Mouse (Mus musculus): ENCODE results near the gene Mmp9. TPM values are rescaled to one million over a fixed set of nuclear protein-coding genes. Genes with fewer than 3 reads are reported as not detected.

Gene Mmp9
- polyA plus RNA-seq, 1 experiment = 13.4 TPM

DNA sequence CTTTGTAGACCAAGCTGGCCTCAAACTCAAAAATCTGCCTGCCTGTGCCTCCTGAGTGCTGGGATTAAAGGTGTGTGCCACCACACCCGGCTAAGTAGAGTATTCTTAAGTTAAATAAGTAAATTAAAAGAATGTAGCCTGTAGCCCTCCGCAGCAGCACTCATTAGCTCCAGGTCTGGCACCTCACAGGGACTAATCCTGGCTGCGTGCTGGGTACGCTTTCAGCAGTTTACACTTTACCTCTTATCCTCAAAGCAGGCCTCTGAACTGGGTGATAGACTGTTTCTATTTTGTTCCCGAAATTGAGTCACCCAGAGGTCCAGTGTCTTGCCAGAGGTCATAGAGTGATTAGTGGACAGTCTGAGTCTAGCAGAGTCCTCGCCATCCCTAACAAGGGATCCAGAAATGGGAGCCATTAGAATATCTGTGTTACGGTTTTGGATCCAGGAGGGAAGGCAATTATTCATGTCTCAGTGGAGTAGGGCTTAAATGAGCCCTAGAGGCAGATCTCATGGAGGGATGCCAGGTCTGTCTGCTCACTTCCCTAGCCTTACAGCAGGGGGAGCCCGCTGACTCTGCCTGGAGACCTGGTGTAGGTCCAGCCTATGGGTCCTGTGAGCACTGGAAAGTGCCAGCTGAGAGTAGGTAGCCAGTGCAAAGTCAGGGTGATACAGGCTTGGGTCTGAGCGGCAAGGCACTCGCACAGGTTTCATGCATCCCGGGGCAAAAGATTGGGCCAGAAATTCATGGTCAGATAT lies 16.3 kb upstream of the Mmp9 start:
- TF ChIP-seq POLR2A (IDR thresholded peaks at IDR 0.05; ENCODE audit: borderline replicate concordance, extremely low read depth, low read depth, low read length) = no peak
- TF ChIP-seq CTCF (IDR thresholded peaks at IDR 0.05; ENCODE audit: insufficient read depth, low read length) = peak; percentile 91
- H3K4me3 ChIP-seq (replicated peaks; ENCODE audit: extremely low read depth, low read depth, low read length) = no peak overlapping the region
- WGBS = 33% methylated on average over 11 of the region's 11 CpGs
- no peaks in the 10 kb centered on the region for H3K4me1 ChIP-seq (ENCODE audit: control insufficient read depth, insufficient read depth, low read length)
- DNase-seq = peak; percentile 90

DNA sequence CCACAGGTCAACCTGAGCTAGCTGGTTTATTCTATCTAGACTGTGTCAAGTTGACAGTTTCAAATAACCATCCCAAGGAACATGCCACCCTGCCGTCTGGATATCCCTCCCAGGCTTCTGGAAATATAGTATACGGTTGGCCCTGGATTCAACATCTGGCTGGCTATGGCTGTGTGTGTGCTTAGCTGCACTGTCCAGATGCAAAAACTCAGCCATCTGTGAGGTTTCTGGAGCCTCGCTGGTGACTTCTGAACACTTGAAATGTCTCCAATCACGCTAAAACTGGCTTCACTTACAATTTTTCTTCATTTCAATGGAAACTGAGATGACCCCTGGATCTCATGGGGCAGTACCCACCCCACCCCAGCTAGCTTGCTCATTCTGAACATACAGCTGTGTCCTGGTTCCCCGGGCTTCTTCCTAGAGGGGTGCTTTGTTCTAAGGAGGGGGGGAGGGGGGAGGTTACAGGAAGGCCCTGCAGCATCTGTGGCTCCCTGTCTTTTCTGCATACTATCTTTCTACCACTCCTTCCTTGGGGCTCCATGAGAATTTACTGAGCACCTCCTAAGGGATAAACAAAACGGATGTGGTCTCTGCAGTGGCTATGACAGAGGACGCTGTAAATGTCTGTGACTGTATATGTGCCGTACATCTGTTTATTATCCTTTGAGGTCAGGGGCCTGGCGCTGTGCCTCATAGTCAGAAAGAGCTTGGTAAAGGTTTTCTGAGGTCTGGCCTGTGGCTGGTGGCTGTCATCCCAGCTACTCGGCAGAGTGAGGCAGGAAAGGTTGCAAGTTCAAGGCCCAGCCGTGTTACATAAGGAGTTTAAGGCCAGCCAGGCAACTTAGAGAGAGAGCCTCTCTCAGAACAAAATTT lies 9.6 kb upstream of the Mmp9 start:
- TF ChIP-seq CTCF (IDR thresholded peaks at IDR 0.05; ENCODE audit: insufficient read depth, low read length) = no peak
- no peak for TF ChIP-seq POLR2A (IDR thresholded peaks at IDR 0.05; ENCODE audit: borderline replicate concordance, extremely low read depth, low read depth, low read length)
- no peaks in the 10 kb centered on the region for H3K4me1 ChIP-seq (ENCODE audit: control insufficient read depth, insufficient read depth, low read length)
- no peak for DNase-seq
- WGBS = 46% methylated on average over 11 of the region's 11 CpGs
- H3K4me3 ChIP-seq (replicated peaks; ENCODE audit: extremely low read depth, low read depth, low read length) = no peak overlapping the region

DNA sequence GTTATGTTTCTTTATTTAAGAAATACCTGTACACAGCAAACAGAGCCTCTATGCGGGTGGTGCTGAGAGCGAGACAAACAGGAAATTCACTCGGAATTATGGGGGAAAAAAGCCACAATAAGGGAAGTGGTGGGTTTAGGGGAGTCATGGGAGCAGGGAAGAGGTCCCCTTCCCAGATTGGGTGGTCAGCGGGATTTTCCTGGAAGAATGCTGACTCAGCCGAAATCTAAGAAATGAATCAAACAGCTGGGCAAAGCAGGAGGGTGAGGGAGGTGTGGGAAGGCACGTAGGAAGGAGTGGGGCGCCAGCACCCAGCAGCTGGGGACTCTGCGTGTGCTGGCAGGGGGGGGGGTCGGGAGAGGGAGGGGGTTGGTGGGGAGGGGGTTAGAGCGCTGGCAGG lies 7.0 kb upstream of the Mmp9 start:
- no peak for TF ChIP-seq CTCF (IDR thresholded peaks at IDR 0.05; ENCODE audit: insufficient read depth, low read length)
- no peak for TF ChIP-seq POLR2A (IDR thresholded peaks at IDR 0.05; ENCODE audit: borderline replicate concordance, extremely low read depth, low read depth, low read length)
- no peak overlapping the region for H3K4me3 ChIP-seq (replicated peaks; ENCODE audit: extremely low read depth, low read depth, low read length)
- 24% methylated on average over 9 of the region's 10 CpGs for WGBS

DNA sequence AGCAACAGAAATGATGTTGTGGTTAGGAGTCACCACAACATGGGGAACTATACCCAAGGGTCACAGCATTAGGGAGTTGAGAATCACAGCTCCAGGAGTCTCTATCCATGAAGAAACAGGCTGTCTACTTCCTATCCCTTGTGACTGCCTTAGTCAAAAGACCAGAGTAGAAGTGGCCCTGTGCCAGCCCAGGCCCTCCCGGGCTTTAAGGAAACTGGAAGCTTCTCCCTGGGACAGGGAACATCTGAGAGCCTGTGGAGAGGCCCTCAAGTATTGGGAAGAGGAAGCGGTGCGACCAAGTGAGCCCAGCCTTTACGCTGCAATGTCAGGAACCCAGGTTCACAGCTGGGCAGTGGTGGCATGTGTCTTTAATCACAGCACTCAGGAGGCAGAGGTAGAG lies 4.6 kb upstream of the Mmp9 start:
- 48% methylated on average over 4 of the region's 4 CpGs for WGBS
- Histone ChIP-seq H3K4me3 (replicated peaks; ENCODE audit: extremely low read depth, low read depth, low read length) (no peak overlapping the region), H3K4me1 (ENCODE audit: control insufficient read depth, insufficient read depth, low read length) (no peaks in the 10 kb centered on the region; the same call in 1 of the 2 replicates)
- no peak for TF ChIP-seq CTCF (IDR thresholded peaks at IDR 0.05; ENCODE audit: insufficient read depth, low read length)
- TF ChIP-seq POLR2A (IDR thresholded peaks at IDR 0.05; ENCODE audit: borderline replicate concordance, extremely low read depth, low read depth, low read length) = no peak
- no peak for DNase-seq

More for the DNA sequence above, 7.0 kb upstream of the Mmp9 start:
- no peaks in the 10 kb centered on the region; the same call in 1 of the 2 replicates for H3K4me1 ChIP-seq (ENCODE audit: control insufficient read depth, insufficient read depth, low read length)
- no peak for DNase-seq

DNA sequence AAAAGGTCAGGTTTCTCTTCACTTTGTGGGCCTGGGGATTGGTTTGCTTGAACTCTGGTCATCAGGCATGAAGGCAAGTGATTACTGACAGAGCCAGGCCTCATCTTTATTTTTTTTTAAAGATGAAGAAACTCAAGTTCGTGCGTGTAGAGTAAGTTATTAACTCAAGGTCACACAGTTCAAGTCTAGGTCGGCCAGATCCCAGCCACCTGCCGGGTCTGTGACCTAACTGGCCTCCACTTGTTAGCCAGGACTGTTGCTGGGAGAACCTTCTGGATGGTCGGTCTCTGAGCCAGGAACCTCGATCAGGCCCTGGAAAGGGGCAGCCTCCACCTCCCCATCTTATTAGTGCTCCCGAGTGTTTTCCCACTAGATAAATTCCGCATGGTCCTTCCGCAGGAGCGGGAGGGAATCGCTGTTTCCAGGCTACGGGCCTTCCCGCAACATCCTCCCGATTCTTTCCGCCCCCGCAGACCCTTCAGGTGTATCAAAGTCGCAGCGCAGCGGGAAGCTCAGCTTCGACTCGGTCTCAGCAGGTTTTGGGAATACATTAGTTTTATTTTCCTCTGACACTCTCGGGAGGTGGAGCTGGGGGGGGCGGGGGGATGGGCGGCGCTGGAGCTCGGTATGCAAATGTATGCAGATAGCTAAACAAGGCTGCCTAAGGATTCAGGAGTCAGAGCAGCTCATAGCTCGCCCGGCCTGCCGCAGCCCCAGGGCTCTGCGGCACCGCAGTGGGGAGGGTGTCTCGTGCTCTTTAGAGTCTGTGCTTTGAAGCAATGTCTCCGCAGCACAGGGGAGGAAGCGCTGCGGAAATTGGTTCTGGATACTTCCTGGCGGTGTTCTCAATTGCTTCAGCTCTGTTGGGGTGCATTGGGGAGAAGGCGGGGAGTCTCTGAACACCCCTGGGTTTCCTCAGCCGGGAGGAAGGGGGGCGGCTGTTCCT lies 2.2 kb upstream of the Mmp9 start:
- DNase-seq = no peak
- Histone ChIP-seq H3K4me3 (replicated peaks; ENCODE audit: extremely low read depth, low read depth, low read length) (peak overlapping the region; percentile 27), H3K4me1 (ENCODE audit: control insufficient read depth, insufficient read depth, low read length) (no peaks in the 10 kb centered on the region; the same call in 1 of the 2 replicates)
- no peak for TF ChIP-seq CTCF (IDR thresholded peaks at IDR 0.05; ENCODE audit: insufficient read depth, low read length)
- no peak for TF ChIP-seq POLR2A (IDR thresholded peaks at IDR 0.05; ENCODE audit: borderline replicate concordance, extremely low read depth, low read depth, low read length)
- WGBS = 6% methylated on average over 39 of the region's 39 CpGs

DNA sequence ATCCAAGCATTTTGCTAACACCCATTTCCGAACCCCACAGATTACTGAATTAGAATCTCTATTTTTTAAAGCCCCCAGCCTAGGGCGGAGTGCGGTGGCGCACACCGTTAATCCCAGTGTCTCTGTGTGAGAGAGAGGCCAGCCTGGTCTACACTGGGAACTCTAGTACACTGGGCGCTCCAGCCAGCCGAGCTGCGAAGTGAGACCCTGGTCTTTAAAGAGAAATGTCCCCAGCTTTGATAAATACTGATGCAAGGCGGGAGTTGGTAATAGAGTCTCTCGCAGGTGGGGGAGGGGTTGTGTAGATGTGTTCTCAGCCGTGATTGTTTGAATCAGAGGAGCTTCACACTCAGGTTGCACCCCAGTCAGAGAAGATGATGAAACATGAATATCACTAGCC lies 1.5 kb upstream of the Mmp9 start:
- H3K4me1 ChIP-seq (ENCODE audit: control insufficient read depth, insufficient read depth, low read length) = no peaks in the 10 kb centered on the region; the same call in 1 of the 2 replicates
- no peak for DNase-seq
- H3K4me3 ChIP-seq (replicated peaks; ENCODE audit: extremely low read depth, low read depth, low read length) = no peak overlapping the region
- no peak for TF ChIP-seq CTCF (IDR thresholded peaks at IDR 0.05; ENCODE audit: insufficient read depth, low read length)
- TF ChIP-seq POLR2A (IDR thresholded peaks at IDR 0.05; ENCODE audit: borderline replicate concordance, extremely low read depth, low read depth, low read length) = no peak
- 4% methylated on average over 11 of the region's 11 CpGs for WGBS

DNA sequence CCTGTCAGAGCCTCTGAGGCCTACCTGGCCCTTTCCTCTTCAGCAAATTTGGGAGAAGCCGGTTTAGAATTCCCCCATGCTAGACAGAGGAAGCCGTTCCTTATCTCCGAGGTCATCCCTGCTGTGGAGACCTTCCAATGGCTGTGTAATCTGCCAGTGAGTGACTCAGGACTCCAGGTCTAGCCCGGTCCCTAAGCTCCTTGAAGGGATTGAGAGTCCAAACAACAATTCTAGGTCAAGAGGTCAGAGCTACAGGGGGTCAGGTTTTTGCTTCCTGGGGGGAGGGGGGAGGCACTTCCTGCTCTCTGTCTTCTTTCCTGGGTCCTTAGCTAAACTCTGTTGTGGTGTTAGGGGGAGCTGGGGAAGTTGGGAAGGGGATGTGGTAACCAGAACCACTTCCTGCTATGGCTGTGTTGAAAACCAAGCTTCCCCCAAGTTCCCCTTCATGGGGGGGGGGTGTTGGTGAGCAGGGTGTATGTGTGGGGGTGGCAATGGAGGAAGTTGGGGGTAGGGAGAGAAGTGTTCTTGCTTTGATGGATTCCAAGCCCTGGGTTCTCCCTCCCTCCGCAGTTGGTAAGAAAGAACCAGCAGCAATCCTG lies 2.2 kb downstream of the Mmp9 start:
- TF ChIP-seq CTCF (IDR thresholded peaks at IDR 0.05; ENCODE audit: insufficient read depth, low read length) = no peak
- TF ChIP-seq POLR2A (IDR thresholded peaks at IDR 0.05; ENCODE audit: borderline replicate concordance, extremely low read depth, low read depth, low read length) = no peak
- no peaks in the 10 kb centered on the region; the same call in 1 of the 2 replicates for H3K4me1 ChIP-seq (ENCODE audit: control insufficient read depth, insufficient read depth, low read length)
- WGBS = 19% methylated on average over 5 of the region's 5 CpGs
- DNase-seq = no peak
- H3K4me3 ChIP-seq (replicated peaks; ENCODE audit: extremely low read depth, low read depth, low read length) = no peak overlapping the region

DNA sequence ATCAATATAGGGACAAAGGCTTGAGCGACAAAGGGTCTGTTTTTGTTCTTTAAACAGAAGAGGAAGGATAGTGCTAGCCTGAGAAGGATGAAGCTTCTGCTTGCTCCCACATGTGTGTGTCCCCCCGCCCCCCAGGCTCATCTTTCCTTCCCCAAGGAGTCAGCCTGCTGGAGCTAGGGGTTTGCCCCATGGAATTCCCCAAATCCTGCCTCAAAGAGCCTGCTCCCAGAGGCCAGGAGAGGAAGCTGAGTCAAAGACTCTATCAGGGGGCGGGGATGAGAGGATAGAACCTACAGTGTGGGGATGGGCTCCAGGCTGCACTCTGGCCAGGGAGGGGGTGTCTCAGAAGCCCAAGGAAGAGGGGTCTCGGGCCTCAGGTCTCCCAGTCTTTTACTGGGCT lies 6.9 kb downstream of the Mmp9 start:
- H3K4me3 ChIP-seq (replicated peaks; ENCODE audit: extremely low read depth, low read depth, low read length) = no peak overlapping the region
- 31% methylated on average over 4 of the region's 4 CpGs for WGBS
- no peaks in the 10 kb centered on the region for H3K4me1 ChIP-seq (ENCODE audit: control insufficient read depth, insufficient read depth, low read length)
- TF ChIP-seq CTCF (IDR thresholded peaks at IDR 0.05; ENCODE audit: insufficient read depth, low read length) = no peak
- no peak for TF ChIP-seq POLR2A (IDR thresholded peaks at IDR 0.05; ENCODE audit: borderline replicate concordance, extremely low read depth, low read depth, low read length)
- DNase-seq = no peak
